Comparison of ENCODE assay signal across 18 mouse cellular contexts in the genomic region with DNA sequence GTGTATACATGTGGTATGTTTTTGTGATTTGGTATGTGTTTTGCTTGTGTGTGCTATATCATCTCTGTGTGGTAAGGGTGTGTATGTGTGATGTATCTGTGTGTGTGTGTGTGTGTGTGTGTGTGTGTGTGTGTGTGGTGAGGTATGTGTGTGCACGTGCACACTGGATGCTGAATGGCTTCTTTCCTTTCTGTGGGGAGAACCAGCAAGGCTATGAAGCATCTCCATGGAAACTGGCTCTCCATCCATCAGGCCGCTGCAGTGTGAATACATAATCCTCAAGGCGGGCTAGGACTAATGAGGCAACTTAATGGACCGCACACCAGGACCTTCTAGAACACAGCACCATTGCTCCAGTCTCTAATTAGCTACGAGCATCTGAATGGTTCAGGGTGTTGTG.
DNase-seq lines count a peak whose midpoint lies in the region; ATAC-seq and TF ChIP-seq lines count a peak whose summit lies in the region.
"Had no signal": no experiment of that assay in that cellular context is flagged by ENCODE, and none has a peak within 500 bp of the region (broad histone marks: within the 10 kb centered on the region; RNA-seq: fewer than 3 reads in every experiment).

No protein-coding gene starts in this region.

- H3K4me1 ChIP-seq in hindbrain, embryonic 12.5 days: no peaks in the 10 kb centered on the region
- H3K4me1 ChIP-seq in hindbrain, embryonic 11.5 days (replicated peaks; ENCODE audit: control insufficient read depth, insufficient read depth, low read length): no peaks in the 10 kb centered on the region
- no peaks in the 10 kb centered on the region for H3K4me1 ChIP-seq in hindbrain, embryonic 15.5 days (replicated peaks)
- H3K4me1 ChIP-seq in limb, embryonic 10.5 days: no peaks in the 10 kb centered on the region
- H3K4me1 ChIP-seq in kidney, adult 2 months (ENCODE audit: control insufficient read depth, insufficient read depth, low read length): no peaks in the 10 kb centered on the region
- H3K4me1 ChIP-seq: embryonic facial prominence, embryonic 13.5 days; limb, embryonic 15.5 days had no signal

- no peak overlapping the region for H3K4me2 ChIP-seq in hindbrain, embryonic 12.5 days (replicated peaks)
- no peak overlapping the region for H3K4me2 ChIP-seq in hindbrain, embryonic 11.5 days (replicated peaks; ENCODE audit: low read depth, low read length)
- H3K4me2 ChIP-seq in hindbrain, embryonic 15.5 days: no peak overlapping the region
- H3K4me2 ChIP-seq: embryonic facial prominence, embryonic 13.5 days; limb, embryonic 15.5 days had no signal

- no peaks in the 10 kb centered on the region for H3K27me3 ChIP-seq in hindbrain, embryonic 12.5 days
- no peaks in the 10 kb centered on the region for H3K27me3 ChIP-seq in hindbrain, embryonic 11.5 days (ENCODE audit: control insufficient read depth, insufficient read depth, low read length)
- H3K27me3 ChIP-seq in hindbrain, embryonic 15.5 days: no peaks in the 10 kb centered on the region
- H3K27me3 ChIP-seq in limb, embryonic 10.5 days (ENCODE audit: low read depth, poor library complexity, severe bottlenecking): no peaks in the 10 kb centered on the region
- H3K27me3 ChIP-seq in kidney, adult 2 months (replicated peaks; ENCODE audit: control insufficient read depth, insufficient read depth, low read length): no peaks in the 10 kb centered on the region
- H3K27me3 ChIP-seq: embryonic facial prominence, embryonic 13.5 days; limb, embryonic 15.5 days had no signal

- TF ChIP-seq POLR2A in kidney, adult 2 months (IDR thresholded peaks at IDR 0.05; ENCODE audit: low read depth, low read length): no peak

- ATAC-seq in hindbrain, embryonic 12.5 days (ENCODE audit: low FRiP score): peak; percentile 32; the same call in 1 of the 2 replicates
- no peak for ATAC-seq in hindbrain, embryonic 11.5 days (ENCODE audit: low FRiP score)
- ATAC-seq in hindbrain, embryonic 15.5 days (ENCODE audit: low FRiP score, low read depth): peak; percentile 72
- ATAC-seq: intestine, embryonic 16.5 days had no signal

- no peak for DNase-seq in hindbrain, embryonic 11.5 days (ENCODE audit: low spot score)
- peak; percentile 64 to 81 for DNase-seq in right cerebral cortex, postnatal 10 days (ENCODE audit: low spot score in 2 of 2)
- no peak for DNase-seq in right cerebral cortex, postnatal 14 days
- DNase-seq in limb, embryonic 10.5 days (ENCODE audit: low spot score): no peak
- no peak for DNase-seq in kidney, adult 2 months
- no peak for DNase-seq in spleen, postnatal 10 days (ENCODE audit: low spot score in 2 of 2)
- DNase-seq: cerebellum, adult 2 months; gastrocnemius, postnatal 14 days; heart, postnatal 14 days; kidney, postnatal 36 days; lung, adult 18-20 months; lung, postnatal 4 days; thymus, postnatal 25 days had no signal

- no peaks in the 10 kb centered on the region for H3K9me3 ChIP-seq in hindbrain, embryonic 12.5 days (replicated peaks)
- H3K9me3 ChIP-seq in hindbrain, embryonic 11.5 days (ENCODE audit: control insufficient read depth, low read length): no peaks in the 10 kb centered on the region
- H3K9me3 ChIP-seq in hindbrain, embryonic 15.5 days: no peaks in the 10 kb centered on the region
- H3K9me3 ChIP-seq in limb, embryonic 10.5 days (replicated peaks): no peaks in the 10 kb centered on the region
- H3K9me3 ChIP-seq: embryonic facial prominence, embryonic 13.5 days; limb, embryonic 15.5 days had no signal

- no peak overlapping the region for H3K9ac ChIP-seq in hindbrain, embryonic 12.5 days
- H3K9ac ChIP-seq in hindbrain, embryonic 11.5 days (ENCODE audit: low read depth, low read length): no peak overlapping the region
- H3K9ac ChIP-seq in hindbrain, embryonic 15.5 days: no peak overlapping the region
- H3K9ac ChIP-seq: embryonic facial prominence, embryonic 13.5 days; limb, embryonic 15.5 days had no signal

- H3K27ac ChIP-seq in hindbrain, embryonic 12.5 days: no peak overlapping the region
- H3K27ac ChIP-seq in hindbrain, embryonic 11.5 days (ENCODE audit: low read depth, low read length): no peak overlapping the region
- H3K27ac ChIP-seq in hindbrain, embryonic 15.5 days (replicated peaks): peak overlapping the region; percentile 34; the same call in 1 of the 2 replicates
- no peak overlapping the region for H3K27ac ChIP-seq in limb, embryonic 10.5 days
- no peak overlapping the region for H3K27ac ChIP-seq in kidney, adult 2 months (ENCODE audit: insufficient read depth, low read depth, low read length)
- H3K27ac ChIP-seq: embryonic facial prominence, embryonic 13.5 days; limb, embryonic 15.5 days had no signal

- WGBS in hindbrain, embryonic 12.5 days: 43% methylated on average over 5 of the region's 5 CpGs
- WGBS in hindbrain, embryonic 11.5 days: 64% methylated on average over 5 of the region's 5 CpGs
- WGBS in hindbrain, embryonic 15.5 days: 24% methylated on average over 5 of the region's 5 CpGs
- WGBS in limb, embryonic 10.5 days: 89% methylated on average over 5 of the region's 5 CpGs
- WGBS in kidney, adult 2 months: 72% methylated on average over 5 of the region's 5 CpGs

- H3K4me3 ChIP-seq in hindbrain, embryonic 12.5 days: no peak overlapping the region
- H3K4me3 ChIP-seq in hindbrain, embryonic 11.5 days (ENCODE audit: low read depth, low read length): no peak overlapping the region
- H3K4me3 ChIP-seq in hindbrain, embryonic 15.5 days: no peak overlapping the region
- H3K4me3 ChIP-seq in limb, embryonic 10.5 days: no peak overlapping the region
- H3K4me3 ChIP-seq in kidney, adult 2 months (ENCODE audit: insufficient read depth, low read depth, low read length): no peak overlapping the region
- H3K4me3 ChIP-seq: embryonic facial prominence, embryonic 13.5 days; limb, embryonic 15.5 days had no signal

- TF ChIP-seq CTCF in kidney, adult 2 months (conservative IDR thresholded peaks at IDR 0.05; ENCODE audit: insufficient read depth, insufficient read length, low read depth, low read length): no peak

- H3K36me3 ChIP-seq in hindbrain, embryonic 12.5 days: no peaks in the 10 kb centered on the region
- H3K36me3 ChIP-seq in hindbrain, embryonic 11.5 days (ENCODE audit: control insufficient read depth, insufficient read depth, low read length): no peaks in the 10 kb centered on the region
- no peaks in the 10 kb centered on the region for H3K36me3 ChIP-seq in hindbrain, embryonic 15.5 days
- H3K36me3 ChIP-seq in limb, embryonic 10.5 days: no peaks in the 10 kb centered on the region
- no peaks in the 10 kb centered on the region for H3K36me3 ChIP-seq in kidney, adult 2 months (ENCODE audit: control insufficient read depth, insufficient read depth, low read length)
- H3K36me3 ChIP-seq: embryonic facial prominence, embryonic 13.5 days; limb, embryonic 15.5 days had no signal

Comparison
In these comparisons a context has a peak if more than half of its experiments do, and no peak if none do; other contexts are left out.
1. DNase-seq: peak in right cerebral cortex, postnatal 10 days (2 of 2); none in hindbrain, embryonic 11.5 days (single experiment), right cerebral cortex, postnatal 14 days (single experiment), limb, embryonic 10.5 days (single experiment), kidney, adult 2 months (single experiment) and spleen, postnatal 10 days (0 of 2).